Mouse (Mus musculus): ENCODE measurements around the gene Slc30a2. TPM values are rescaled to one million over a fixed set of nuclear protein-coding genes. Genes with fewer than 3 reads are reported as not detected.

Gene Slc30a2
- polyA plus RNA-seq, 1 experiment from 2014 or later, result 0.09 TPM

GRCm38 (mm10) chr4:134310656-134311055 is 32.3 kb upstream of the Slc30a2 start:
- WGBS, result 87% methylated on average over 9 of the region's 9 CpGs
- Histone ChIP-seq H3K27me3 (ENCODE audit: insufficient read depth, poor library complexity, severe bottlenecking) (no peaks in the 10 kb centered on the region), H3K27ac (no peak overlapping the region), H3K4me3 (no peak overlapping the region), H3K4me1 (peaks cover 45% of the 10 kb centered on the region), H3K36me3 (no peaks in the 10 kb centered on the region), H3K9me3 (0 out of 2 replicates have a peak, but pooled peaks cover 4% of the 10 kb centered on the region)
- no peak for DNase-seq (ENCODE audit: low spot score)

- Histone ChIP-seq H3K27me3 (ENCODE audit: insufficient read depth, poor library complexity, severe bottlenecking) (no peaks in the 10 kb centered on the region), H3K4me1 (peaks cover 50% of the 10 kb centered on the region), H3K36me3 (0 out of 2 replicates have a peak, but pooled peaks cover 4% of the 10 kb centered on the region), H3K4me3 (no peak overlapping the region), H3K27ac (no peak overlapping the region), H3K9me3 (0 out of 2 replicates have a peak, but pooled peaks cover 4% of the 10 kb centered on the region)
- 82% methylated on average over 9 of the region's 9 CpGs for WGBS
- no peak for DNase-seq (ENCODE audit: low spot score)
These were observed 31.2 kb upstream of the Slc30a2 start for GRCm38 (mm10) chr4:134311784-134312183.

GRCm38 (mm10) chr4:134312341-134312740 is 30.6 kb upstream of the Slc30a2 start:
- Histone ChIP-seq H3K9me3 (0 out of 2 replicates have a peak, but pooled peaks cover 4% of the 10 kb centered on the region), H3K4me1 (peaks cover 44% of the 10 kb centered on the region), H3K27me3 (ENCODE audit: insufficient read depth, poor library complexity, severe bottlenecking) (no peaks in the 10 kb centered on the region), H3K4me3 (no peak overlapping the region), H3K27ac (no peak overlapping the region), H3K36me3 (peaks cover 9% of the 10 kb centered on the region)
- WGBS, result 86% methylated on average over 5 of the region's 5 CpGs
- no peak for DNase-seq (ENCODE audit: low spot score)

- WGBS, result 93% methylated on average over 6 of the region's 6 CpGs
- no peak overlapping the region for H3K4me3 ChIP-seq
- peaks cover 15% of the 10 kb centered on the region for H3K36me3 ChIP-seq
- peaks cover 42% of the 10 kb centered on the region for H3K4me1 ChIP-seq
- H3K9me3 ChIP-seq, result 0 out of 2 replicates have a peak, but pooled peaks cover 4% of the 10 kb centered on the region
- no peaks in the 10 kb centered on the region for H3K27me3 ChIP-seq (ENCODE audit: insufficient read depth, poor library complexity, severe bottlenecking)
- DNase-seq (ENCODE audit: low spot score), result no peak
- H3K27ac ChIP-seq, result no peak overlapping the region
These were observed 30.1 kb upstream of the Slc30a2 start for GRCm38 (mm10) chr4:134312901-134313300.

GRCm38 (mm10) chr4:134314081-134314655 is 28.8 kb upstream of the Slc30a2 start:
- Histone ChIP-seq H3K27me3 (ENCODE audit: insufficient read depth, poor library complexity, severe bottlenecking) (no peaks in the 10 kb centered on the region), H3K4me1 (peaks cover 51% of the 10 kb centered on the region), H3K36me3 (peaks cover 26% of the 10 kb centered on the region), H3K4me3 (peak overlapping the region; percentile 66; the same call in 1 of the 2 replicates), H3K27ac (peak overlapping the region; percentile 93), H3K9me3 (0 out of 2 replicates have a peak, but pooled peaks cover 4% of the 10 kb centered on the region)
- 81% methylated on average over 4 of the region's 4 CpGs for WGBS
- DNase-seq (ENCODE audit: low spot score), result no peak

- Histone ChIP-seq H3K27ac (peak within 1 kb of the TSS; percentile 93), H3K27me3 (ENCODE audit: insufficient read depth, poor library complexity, severe bottlenecking) (no peaks in the 10 kb centered on the region), H3K4me1 (peaks cover 58% of the 10 kb centered on the region), H3K4me3 (peak within 1 kb of the TSS; percentile 66), H3K9me3 (0 out of 2 replicates have a peak, but pooled peaks cover 4% of the 10 kb centered on the region), H3K36me3 (peaks cover 33% of the 10 kb centered on the region)
- DNase-seq (ENCODE audit: low spot score), result no peak
- WGBS, result 22% methylated on average over 11 of the region's 11 CpGs
These were observed 28.1 kb upstream of the Slc30a2 start, which contains the start of gene Trim63 for GRCm38 (mm10) chr4:134314876-134315275. Trim63 (plus strand) TSS chr4:134315120.

- H3K27me3 ChIP-seq (ENCODE audit: insufficient read depth, poor library complexity, severe bottlenecking), result no peaks in the 10 kb centered on the region
- H3K36me3 ChIP-seq, result peaks cover 37% of the 10 kb centered on the region
- peaks cover 56% of the 10 kb centered on the region for H3K4me1 ChIP-seq
- H3K4me3 ChIP-seq, result peak overlapping the region; percentile 66
- DNase-seq (ENCODE audit: low spot score), result no peak
- H3K9me3 ChIP-seq, result 0 out of 2 replicates have a peak, but pooled peaks cover 4% of the 10 kb centered on the region
- WGBS, result 25% methylated on average over 9 of the region's 9 CpGs
- H3K27ac ChIP-seq, result peak overlapping the region; percentile 93
These were observed 27.5 kb upstream of the Slc30a2 start for GRCm38 (mm10) chr4:134315470-134315869.

GRCm38 (mm10) chr4:134316390-134316789 is 26.6 kb upstream of the Slc30a2 start:
- 41% methylated on average over 16 of the region's 16 CpGs for WGBS
- peak overlapping the region; percentile 93 for H3K27ac ChIP-seq
- H3K27me3 ChIP-seq (ENCODE audit: insufficient read depth, poor library complexity, severe bottlenecking), result no peaks in the 10 kb centered on the region
- no peak for DNase-seq (ENCODE audit: low spot score)
- peak overlapping the region; percentile 66 for H3K4me3 ChIP-seq
- peaks cover 63% of the 10 kb centered on the region for H3K4me1 ChIP-seq
- 0 out of 2 replicates have a peak, but pooled peaks cover 4% of the 10 kb centered on the region for H3K9me3 ChIP-seq
- peaks cover 45% of the 10 kb centered on the region for H3K36me3 ChIP-seq

- no peaks in the 10 kb centered on the region for H3K9me3 ChIP-seq
- peak overlapping the region; percentile 39; the same call in 1 of the 2 replicates for H3K27ac ChIP-seq
- H3K36me3 ChIP-seq, result peaks cover 67% of the 10 kb centered on the region
- peaks cover 56% of the 10 kb centered on the region for H3K4me1 ChIP-seq
- no peak for DNase-seq (ENCODE audit: low spot score)
- no peaks in the 10 kb centered on the region for H3K27me3 ChIP-seq (ENCODE audit: insufficient read depth, poor library complexity, severe bottlenecking)
- WGBS, result 57% methylated on average over 5 of the region's 5 CpGs
- H3K4me3 ChIP-seq, result no peak overlapping the region
These were observed 23.9 kb upstream of the Slc30a2 start for GRCm38 (mm10) chr4:134319074-134319473.

GRCm38 (mm10) chr4:134319674-134320073 is 23.3 kb upstream of the Slc30a2 start:
- peaks cover 51% of the 10 kb centered on the region for H3K4me1 ChIP-seq
- H3K9me3 ChIP-seq, result no peaks in the 10 kb centered on the region
- peak overlapping the region; percentile 39; the same call in 1 of the 2 replicates for H3K27ac ChIP-seq
- H3K4me3 ChIP-seq, result no peak overlapping the region
- H3K36me3 ChIP-seq, result peaks cover 73% of the 10 kb centered on the region
- 58% methylated on average over 5 of the region's 5 CpGs for WGBS
- H3K27me3 ChIP-seq (ENCODE audit: insufficient read depth, poor library complexity, severe bottlenecking), result no peaks in the 10 kb centered on the region
- DNase-seq (ENCODE audit: low spot score), result no peak

- Histone ChIP-seq H3K9me3 (no peaks in the 10 kb centered on the region), H3K4me3 (no peak overlapping the region), H3K4me1 (peaks cover 34% of the 10 kb centered on the region), H3K27me3 (ENCODE audit: insufficient read depth, poor library complexity, severe bottlenecking) (no peaks in the 10 kb centered on the region), H3K27ac (no peak overlapping the region), H3K36me3 (peaks cover 88% of the 10 kb centered on the region)
- DNase-seq (ENCODE audit: low spot score), result no peak
- WGBS, result 55% methylated on average over 3 of the region's 3 CpGs
These were observed 21.5 kb upstream of the Slc30a2 start for GRCm38 (mm10) chr4:134321524-134321923.

- Histone ChIP-seq H3K9me3 (no peaks in the 10 kb centered on the region), H3K36me3 (peaks cover 89% of the 10 kb centered on the region), H3K27ac (no peak overlapping the region), H3K27me3 (ENCODE audit: insufficient read depth, poor library complexity, severe bottlenecking) (no peaks in the 10 kb centered on the region), H3K4me1 (peaks cover 35% of the 10 kb centered on the region), H3K4me3 (no peak overlapping the region)
- whole genome bisulfite sequencing, result 67% methylated on average over 5 of the region's 5 CpGs
- DNase-seq (ENCODE audit: low spot score), result no peak
These were observed 18.3 kb upstream of the Slc30a2 start for GRCm38 (mm10) chr4:134324655-134325054.

GRCm38 (mm10) chr4:134326859-134327530 is 16.0 kb upstream of the Slc30a2 start:
- Histone ChIP-seq H3K4me3 (no peak overlapping the region), H3K9me3 (no peaks in the 10 kb centered on the region), H3K36me3 (peaks cover 68% of the 10 kb centered on the region), H3K4me1 (peaks cover 30% of the 10 kb centered on the region), H3K27ac (no peak overlapping the region), H3K27me3 (ENCODE audit: insufficient read depth, poor library complexity, severe bottlenecking) (no peaks in the 10 kb centered on the region)
- DNase-seq (ENCODE audit: low spot score), result no peak
- 63% methylated on average over 5 of the region's 5 CpGs for WGBS
